Mouse (Mus musculus) liver, adult (tissue): ENCODE measurements around the gene Ubac1.

Experiments
- GATA4 ChIP-seq: IDR thresholded peaks from 2 replicates; pipeline ENCODE4 v1.6.1; 2014; ENCODE audit warnings: mild to moderate bottlenecking, low read length; ENCODE audit not compliant: insufficient replicate concordance

The Ubac1 gene

GRCm38 (mm10) chr2:25992285-25992684 is 29.3 kb downstream of the Ubac1 start:
- no peak for TF ChIP-seq GATA4

GRCm38 (mm10) chr2:25989651-25990050 is 31.9 kb downstream of the Ubac1 start:
- TF ChIP-seq GATA4 = no peak

DNA sequence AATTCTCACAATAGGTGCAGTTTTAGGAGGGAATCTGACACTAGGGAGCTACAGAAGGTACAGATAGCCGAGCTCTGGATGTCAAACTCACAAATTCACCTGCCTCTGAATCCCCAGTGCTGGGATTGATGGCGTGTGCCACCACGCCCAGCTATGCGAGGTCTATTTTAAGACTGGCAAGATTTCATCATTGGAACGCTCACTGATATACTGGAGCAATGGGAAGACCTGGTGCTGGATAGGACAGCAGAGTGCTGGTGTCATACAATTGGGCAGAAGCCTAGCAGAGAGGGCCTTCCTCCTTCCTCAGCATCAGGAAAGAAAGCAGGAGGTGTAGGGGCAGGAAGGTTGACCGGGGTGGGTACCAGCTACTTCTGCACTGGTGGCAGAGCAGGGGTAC is 33.7 kb downstream of the Ubac1 start:
- TF ChIP-seq GATA4 = no peak

DNA sequence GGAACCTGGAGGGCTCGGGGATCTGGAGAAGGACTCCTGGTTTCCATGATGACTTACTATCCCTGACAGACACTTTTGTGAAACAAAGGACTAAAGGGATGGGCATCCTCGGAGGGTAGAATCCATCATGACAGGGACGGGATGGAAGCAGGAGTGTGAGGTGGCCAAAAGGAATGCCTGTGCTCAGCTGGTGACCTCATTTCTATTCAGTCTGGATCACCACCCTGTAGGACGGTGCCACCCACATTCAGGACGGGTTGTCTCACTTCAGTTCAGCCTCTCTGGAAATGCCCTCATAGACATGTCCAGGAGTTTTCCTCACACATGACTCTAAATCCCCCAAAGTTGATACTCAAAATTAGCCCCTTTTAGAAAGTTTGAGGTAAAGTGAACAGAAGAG is 34.9 kb downstream of the Ubac1 start:
- TF ChIP-seq GATA4 = no peak

DNA sequence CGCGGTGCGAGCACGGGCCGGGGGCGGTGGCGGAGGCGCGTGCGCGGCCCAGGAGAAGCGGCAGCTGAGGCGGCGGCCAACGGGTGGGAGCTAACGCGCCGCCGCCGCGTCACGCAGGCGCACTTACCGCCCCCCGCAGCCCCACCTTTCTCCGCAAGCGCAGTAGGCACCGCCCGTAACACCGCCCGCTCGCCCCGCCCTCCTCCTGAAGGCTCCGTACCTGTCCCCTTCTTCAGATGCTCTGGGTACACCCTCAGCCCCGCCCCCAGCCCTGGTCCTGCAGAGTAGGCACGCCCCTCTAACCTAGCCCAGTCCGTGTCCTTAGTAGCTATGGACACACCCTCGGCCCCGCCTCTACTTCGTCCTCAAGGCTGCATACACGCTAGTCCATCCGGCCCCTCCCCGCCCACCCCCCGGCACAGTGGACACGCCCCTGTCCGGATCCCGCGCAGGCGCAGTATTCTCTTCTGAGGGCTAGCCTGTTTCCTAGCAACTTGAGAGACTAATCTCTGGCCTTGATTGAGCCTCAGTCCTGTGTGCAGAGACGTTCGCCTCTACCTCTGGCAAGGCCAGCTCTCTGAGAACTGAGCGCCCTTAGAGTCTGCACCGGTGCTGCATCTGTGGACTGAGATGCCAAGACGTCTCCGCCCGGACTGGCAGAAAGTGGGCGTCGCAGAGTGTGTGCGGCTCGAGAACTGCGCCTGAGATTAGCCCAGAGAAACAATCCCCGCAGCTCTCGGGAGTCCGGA is 38.2 kb downstream of the Ubac1 start, which contains the start of gene Camsap1:
Gene Camsap1, minus strand, starts transcription at position 124 of the 749 bp plus-strand sequence.
- peak; percentile 20; the same call in 1 of the 2 replicates for TF ChIP-seq GATA4

GRCm38 (mm10) chr2:25982426-25983091 is 39.0 kb downstream of the Ubac1 start:
- TF ChIP-seq GATA4 = no peak

DNA sequence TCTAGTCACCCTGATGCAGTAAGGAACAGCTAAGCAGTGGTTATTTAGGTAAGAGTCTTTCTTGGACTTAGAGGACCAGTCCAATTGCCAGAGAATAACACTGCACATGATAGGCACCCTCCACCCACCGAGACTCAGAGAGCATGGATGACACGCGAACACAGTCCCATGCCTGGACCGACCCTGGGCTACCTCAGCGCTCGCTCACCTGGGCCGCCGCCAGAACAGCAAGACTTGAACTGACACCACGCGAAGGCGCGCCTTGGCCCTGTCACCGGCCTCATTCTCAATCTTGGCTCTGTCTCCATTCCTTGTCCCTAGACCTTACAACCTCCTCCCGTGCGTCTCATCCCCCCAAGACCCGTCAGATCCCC is 39.5 kb downstream of the Ubac1 start:
- TF ChIP-seq GATA4 = no peak

GRCm38 (mm10) chr2:25978997-25979396 is 42.5 kb downstream of the Ubac1 start:
- no peak for TF ChIP-seq GATA4

DNA sequence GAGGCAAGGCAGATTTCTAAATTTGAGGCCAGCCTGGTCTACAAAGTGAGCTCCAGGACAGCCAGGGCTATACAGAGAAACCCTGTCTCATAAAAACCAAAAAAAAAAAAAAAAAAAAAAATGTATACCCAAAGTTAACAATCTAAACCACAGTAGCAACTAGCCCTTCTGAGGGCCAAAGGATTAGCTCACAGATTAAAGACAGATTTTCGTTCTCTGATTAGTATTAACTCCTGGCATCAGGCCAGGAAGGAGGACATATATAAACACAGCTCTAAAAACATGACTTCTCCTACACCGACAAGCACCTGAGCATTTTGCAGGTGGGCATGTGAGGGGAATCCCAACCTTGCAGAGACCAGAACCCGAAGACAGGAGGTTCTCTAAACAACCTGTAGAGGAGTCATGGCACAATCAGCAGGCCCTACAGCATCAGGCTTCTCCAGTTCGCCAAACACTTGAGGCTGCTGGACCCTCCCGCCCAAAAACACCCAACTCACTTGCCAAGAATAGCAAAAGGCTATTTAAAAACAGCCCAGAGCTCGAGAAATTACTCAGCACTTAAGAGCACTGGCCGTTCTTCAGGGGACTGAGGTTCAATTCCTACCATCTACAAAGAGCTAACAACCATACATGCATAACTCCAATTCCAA is 43.8 kb downstream of the Ubac1 start:
- TF ChIP-seq GATA4 = no peak

DNA sequence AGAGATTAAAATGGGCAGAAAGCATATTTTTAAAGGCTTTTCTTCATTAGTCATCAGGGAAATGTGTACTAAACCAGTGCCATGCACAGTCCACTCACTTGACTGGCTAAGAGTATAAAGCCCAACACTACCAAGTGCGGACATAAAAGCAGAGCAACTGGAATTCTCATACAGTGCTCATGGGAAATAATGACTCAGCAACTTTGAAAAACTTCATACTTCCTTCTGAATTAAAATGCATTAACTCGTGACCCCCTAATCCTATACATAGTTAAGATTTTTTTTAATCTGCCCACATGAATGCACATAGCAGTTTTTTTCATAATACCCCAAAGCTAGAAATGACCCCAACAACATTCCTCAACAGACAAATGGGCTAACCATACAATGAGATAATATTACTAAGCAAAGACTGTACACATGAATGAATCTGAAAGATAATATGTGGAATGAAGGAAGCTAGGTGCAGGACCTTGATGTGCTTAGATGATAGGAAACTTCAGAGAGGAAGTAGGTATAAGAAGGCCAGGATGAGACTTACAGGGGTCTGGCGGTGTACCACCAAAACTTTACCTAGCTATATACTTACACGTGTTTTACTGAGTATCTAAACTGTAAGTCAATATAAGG is 46.3 kb downstream of the Ubac1 start:
- TF ChIP-seq GATA4 = no peak

- TF ChIP-seq GATA4 = no peak
Measured at GRCm38 (mm10) chr2:25970426-25970825, 51.1 kb downstream of the Ubac1 start.

DNA sequence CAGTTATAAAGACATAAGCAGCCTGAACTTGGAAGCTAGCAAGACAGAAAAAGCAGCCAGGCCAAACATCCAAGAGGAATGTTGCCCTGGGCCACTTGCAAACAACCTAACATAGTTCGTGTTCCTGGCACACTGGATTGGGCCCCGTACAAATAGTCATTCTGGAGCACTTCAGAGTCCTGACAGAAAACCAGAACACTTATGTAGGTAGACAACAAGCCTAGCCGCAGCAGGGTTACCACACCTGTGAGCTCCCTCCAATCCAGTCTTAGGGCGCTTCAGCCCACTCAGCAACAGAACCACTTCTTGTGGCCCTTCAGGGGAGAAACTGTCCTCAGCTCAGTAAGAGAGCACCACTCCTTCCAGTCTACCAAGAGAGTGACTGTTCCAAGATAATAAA is 52.2 kb downstream of the Ubac1 start:
- TF ChIP-seq GATA4 = no peak

- TF ChIP-seq GATA4 = no peak
Measured at GRCm38 (mm10) chr2:25949291-25949690, 72.3 kb downstream of the Ubac1 start.
